Mouse (Mus musculus): Measurements from ENCODE around the gene Mill2.

Gene Mill2

DNA sequence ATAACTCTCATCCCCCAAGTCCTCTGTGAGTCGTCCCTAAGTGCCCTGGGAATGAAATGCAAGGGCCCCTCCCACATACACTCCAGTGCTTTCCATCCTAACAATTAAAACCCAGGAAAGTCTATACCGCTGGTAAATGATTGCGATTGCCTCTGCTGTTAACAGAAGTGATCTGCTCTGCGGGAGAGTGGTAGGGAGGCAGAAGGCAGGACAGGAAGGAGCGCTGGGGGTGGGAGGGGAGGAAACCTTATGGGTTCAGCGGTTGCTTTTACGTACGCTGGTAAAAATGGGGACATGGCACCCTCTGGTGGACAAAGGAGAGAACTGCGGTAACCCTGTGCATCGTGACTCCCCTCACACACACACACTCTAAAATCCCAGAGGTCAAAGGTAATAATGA, 33.5 kb downstream of the Mill2 start:
- in situ Hi-C loops (cut with MboI, MseI), result loop anchor here (5.0 kb wide), 2 partner anchors 116 to 126 kb away; no protein-coding TSS in a partner anchor

DNA sequence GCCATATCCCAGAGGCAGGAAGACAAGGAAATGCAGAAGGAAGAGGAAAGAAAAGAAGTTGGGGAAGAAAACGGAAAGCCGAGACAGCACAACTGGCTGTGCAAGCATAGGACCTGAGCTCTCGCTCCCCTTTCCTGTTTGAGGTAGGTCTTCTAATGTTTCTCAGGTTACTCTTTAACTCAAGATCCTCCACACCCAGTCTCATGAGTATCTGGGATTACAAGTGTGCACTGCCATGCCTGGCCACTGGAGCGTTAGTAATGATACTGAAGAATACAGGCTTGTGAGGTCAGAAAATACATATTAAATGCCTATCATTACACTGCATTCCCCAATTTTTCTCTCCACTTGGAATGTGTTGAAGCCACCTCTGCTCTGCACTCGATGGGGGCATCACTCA, 35.6 kb downstream of the Mill2 start:
- in situ Hi-C loops (cut with MboI, MseI), result no loop called here

DNA sequence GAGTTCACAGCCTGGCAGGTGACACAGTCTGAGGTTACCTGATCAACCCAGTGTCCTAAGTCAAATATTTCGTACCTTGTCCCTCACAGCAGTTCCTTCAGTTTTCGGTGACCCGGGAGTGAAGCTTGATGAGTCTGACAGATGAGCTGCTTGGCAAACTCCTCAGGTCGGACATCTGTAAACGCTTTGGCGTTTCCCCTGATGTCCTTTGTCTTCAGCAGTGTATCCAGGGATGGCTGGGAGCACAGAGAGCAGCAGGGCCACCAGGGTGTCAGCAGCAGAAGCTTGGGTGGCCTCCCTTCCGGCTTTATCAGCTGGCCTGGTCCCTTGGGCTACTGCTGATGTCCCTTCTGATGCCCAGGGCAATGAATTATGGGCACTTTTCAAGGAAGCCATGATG, 38.9 kb downstream of the Mill2 start:
- in situ Hi-C loops (cut with MboI, MseI), result no loop called here

DNA sequence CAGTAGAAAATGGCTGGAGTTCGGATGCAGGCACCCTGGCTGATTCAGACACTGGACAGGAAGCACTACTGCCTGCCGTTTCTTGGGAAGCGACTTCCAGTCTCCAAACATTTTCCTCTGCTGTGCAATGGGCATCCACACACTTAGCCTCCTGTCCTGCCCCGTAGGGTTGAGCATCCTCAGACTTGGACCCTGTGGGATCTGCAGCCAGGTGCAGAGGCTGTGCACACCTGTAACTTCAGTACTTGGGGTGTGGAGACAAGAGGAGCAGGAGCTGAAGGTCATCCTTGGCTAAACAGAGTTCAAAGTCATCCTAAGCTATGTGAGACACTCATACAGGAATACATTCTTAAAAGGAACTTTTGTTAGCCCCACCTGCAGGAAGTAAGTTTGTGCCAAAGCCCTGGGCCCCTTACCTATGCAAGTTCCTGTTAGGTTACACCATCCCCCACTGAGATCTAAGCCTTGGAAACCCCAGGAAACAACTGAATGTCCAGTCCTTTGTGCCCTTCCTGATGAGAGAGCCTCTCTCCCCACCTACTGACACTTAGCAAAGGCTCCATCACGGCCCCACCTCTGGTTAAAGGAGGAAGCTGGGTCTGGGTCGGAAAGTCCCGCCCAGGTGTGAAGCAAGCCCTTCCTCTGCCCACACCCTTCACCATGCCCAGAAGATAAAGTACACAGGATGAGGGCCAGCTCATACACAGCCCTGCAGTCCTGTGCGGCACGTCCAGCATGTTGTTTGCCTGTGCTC, 44.4 kb downstream of the Mill2 start:
- in situ Hi-C loops (cut with MboI, MseI), result no loop called here

DNA sequence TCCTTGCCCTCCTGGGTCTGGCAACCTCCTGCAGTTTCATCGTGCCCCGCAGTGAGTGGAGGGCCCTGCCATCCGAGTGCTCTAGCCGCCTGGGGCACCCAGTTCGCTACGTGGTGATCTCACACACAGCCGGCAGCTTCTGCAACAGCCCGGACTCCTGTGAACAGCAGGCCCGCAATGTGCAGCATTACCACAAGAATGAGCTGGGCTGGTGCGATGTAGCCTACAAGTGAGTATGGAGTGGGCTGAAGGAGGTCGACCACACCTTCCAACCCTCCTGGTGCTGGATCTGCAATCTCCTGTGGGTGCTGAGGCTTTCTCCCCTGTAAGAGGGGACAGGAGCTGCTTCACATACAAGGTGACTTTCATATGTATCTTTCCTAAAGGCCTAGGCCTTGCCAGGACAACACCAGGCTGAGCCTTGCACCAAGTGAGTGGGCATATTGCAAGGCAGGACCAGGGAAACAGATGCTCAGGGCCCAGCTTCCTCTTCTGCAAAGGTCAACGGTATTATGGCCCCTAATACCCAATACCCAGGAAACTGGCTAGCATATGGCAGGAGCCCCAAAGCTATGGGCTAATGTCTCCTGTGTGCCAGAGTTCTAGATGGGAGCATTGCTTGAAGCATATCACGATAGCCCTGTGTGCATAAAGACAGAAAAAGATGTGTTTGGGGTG, 45.1 kb downstream of the Mill2 start:
- in situ Hi-C loops (cut with MboI, MseI), result no loop called here

DNA sequence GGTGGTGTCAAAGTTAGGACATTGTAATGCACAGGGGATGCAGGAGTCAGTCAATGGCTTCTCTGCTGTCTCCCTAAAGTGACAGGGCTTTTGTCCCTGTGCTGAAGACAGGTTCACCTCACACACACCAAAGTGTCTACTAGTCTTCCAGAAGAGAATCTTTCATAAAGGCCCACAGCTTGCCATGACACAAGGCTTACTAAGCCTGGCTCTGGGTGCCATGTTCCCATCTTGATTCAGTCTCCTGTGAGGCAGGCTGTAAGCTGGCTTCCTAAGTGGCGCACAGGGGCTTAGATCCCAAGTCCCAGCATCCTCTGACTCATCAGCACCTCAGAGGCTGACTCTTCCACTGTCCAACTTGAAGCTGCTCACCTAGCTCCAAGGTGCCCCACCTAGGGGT, 47.2 kb downstream of the Mill2 start:
- in situ Hi-C loops (cut with MboI, MseI), result no loop called here

DNA sequence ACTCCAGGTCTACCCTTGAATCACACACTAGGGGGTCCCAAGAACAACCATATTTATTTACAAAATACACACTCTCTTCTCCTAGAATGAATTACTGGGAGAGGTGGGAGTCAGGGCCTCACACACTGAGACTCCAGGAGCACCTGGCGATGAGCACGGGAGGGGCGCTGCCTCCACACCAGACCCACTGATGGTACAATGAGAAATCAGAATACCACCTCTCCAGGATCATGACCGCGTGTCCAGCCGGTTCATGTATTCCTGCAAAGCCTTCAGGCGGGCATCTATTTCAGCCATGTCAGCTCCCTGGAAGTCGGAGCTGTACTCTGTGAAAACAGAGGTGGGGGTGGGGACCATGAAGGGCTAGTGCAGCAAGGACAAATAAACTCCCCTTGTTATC, 51.1 kb downstream of the Mill2 start:
- in situ Hi-C loops (cut with MboI, MseI), result no loop called here

DNA sequence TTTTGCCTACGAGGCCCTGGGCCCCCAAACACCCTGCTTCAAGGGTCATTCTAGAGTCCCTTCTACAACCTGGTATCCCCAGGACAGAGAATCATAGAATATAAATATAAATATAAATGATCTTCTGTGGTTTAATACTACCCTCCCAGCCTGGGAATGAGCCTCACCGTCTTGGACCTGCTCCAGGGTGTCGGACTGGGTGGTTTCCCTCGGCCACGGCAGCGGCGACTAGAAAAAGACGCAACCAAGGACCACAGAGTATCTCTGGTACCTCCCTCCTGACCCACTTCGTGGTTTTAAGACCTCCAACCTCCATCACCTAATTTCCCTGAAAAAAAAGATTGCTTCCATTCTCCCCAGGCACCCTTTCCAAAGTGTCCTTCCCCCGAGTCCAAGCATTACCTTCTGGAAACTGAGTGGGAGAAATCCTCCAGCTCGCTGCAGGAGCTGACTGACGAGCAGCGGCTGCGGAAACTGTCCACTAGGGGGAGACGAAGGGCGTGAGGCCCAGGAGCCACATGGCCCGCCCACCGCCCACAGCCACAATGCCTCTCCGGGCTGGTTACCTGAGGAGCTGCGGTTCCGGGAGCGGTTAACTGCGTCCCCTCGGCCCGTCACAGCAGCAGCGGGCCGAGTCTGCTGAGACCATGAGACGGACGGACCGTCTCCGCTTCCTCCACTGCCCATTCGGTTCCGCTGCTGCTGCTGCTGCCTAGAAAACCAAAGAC, 52.3 kb downstream of the Mill2 start:
- in situ Hi-C loops (cut with MboI, MseI), result no loop called here

DNA sequence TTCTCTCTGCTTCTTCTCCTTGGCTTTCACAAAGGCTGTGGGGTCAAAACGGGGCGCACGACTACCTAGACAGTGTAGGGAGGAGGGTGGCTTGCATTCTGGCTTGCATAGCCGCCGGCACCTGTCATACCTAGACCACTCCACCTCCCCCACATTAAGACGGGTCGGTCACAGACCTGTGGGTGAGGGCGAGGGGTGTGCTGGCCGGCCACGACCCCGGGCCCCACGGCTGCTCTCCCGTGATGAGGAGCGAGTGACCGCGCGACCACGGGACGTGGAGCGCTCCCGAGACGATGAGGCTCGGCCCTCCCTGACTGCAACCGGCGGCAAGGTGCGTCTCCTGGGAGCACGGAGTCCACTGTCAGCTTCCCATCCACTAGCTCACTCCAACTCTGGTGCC, 53.2 kb downstream of the Mill2 start:
- in situ Hi-C loops (cut with MboI, MseI), result no loop called here

DNA sequence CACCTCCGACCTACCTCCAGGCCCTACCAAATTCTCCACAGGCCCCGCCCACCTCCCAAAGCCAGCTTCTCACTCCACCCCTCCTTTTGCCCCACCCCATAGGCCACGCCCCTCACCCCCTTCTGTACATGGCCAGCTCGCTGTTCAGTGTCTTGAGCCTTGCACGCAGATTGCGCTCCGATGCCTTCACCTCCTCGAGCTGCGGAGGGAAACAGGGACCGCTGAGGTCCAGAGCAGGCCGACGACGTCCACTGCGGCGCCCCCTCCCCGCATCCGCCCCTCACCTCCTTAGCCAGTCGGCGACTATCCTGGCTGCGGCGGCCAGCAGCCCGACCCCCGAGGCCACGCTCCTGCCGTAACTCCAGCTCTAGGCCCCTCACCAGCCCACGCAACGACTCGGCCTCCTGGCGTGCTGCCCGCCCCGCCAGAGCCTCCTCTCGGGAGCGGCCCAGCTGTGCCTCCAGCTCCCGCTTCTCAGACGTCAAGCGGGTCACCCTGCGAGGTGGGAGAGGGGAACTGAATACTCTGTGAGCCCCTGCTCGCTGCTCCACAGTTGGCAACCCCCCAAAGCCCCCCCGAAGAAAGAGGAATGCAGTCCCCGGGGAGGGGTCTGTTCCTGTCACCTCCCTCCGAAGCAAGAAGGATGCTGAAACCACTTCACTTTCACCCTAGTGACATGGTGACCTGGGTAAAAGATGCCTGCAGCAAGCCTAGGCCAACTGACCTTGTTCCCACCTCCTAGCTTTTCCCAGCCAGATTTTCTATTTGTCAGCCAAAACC, 54.1 kb downstream of the Mill2 start:
- in situ Hi-C loops (cut with MboI, MseI), result no loop called here

DNA sequence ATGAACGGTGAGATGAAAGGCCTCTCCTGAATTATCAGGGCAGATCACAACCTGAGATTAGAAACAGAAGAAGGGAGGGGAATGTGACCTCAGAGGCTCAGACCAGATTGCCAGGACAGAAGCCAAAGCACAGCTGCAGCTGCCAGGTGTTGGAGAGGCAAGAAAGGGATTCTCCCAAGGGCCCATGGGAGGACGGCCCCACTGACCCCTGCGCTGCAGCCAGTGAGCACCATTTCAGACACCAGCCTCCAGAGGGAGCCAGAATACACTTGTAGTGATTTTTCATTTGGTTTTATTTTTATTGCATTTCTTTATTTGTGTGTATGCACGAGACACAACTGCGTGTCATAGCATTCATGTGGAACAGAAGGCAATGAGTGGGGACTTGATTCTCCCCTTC, 56.8 kb downstream of the Mill2 start:
- in situ Hi-C loops (cut with MboI, MseI), result no loop called here

DNA sequence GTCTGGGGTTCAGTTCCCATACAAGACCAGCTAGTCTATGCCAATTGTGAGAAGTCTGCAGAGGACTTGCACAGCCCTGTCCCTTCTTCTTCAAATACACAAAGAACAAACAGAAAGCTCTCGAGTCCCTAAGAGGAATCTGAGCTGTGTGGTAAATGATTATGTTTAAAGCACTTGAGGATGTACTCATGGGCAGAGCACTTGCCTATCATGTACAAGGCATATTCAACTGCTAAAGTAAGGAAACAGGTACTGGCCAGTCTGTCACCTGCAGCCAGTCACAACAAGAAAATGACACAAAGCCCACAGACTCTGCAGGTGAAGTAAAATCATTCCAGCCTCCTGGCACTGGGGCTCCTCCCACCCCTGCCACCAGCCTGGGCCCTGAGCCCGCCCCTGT, 60.7 kb downstream of the Mill2 start:
- in situ Hi-C loops (cut with MboI, MseI), result loop anchor here in 1 of 2 experiments (10.0 kb wide), 1 partner anchor 834 kb away; no protein-coding TSS in a partner anchor

DNA sequence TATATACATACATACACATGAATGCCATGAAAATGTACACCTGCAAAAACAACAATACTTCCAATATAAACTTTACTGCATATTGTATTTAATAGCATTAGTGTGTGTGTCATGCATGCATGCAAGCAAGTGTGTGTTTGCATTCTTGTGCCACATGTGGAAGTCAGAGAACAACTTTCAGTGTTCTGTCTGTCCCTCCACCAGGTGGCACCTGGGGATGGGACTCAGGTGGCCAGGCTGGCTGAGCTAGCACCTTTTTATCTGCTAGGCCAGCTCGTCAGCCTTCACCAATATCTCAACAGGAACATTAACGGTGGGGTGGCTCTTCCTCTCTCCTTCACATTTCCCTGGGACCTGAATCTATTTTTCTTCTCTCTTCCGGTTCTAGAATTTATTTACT, 62.7 kb downstream of the Mill2 start:
- in situ Hi-C loops (cut with MboI, MseI), result loop anchor here in 1 of 2 experiments (10.0 kb wide), 1 partner anchor 832 kb away; no protein-coding TSS in a partner anchor

DNA sequence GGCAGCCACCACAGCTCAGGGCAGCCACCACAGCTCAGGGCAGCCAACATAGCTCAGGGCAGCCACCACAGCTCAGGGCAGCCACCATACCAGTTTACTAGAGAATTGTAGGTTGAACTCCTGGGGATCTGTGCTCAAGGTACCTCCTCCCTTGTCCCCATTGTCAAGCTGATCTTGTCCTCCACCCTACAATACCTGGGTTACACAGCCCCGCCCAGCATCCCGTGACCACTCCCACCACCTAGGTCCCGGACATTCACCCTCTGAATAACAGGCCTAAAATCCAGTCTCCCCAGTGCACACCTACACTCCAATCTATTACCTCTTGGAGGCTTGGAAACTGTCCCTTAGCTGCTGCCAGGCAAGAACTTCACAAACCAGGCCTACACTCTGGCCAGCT, 65.2 kb downstream of the Mill2 start:
- in situ Hi-C loops (cut with MboI, MseI), result loop anchor here in 1 of 2 experiments (10.0 kb wide), 1 partner anchor 830 kb away; no protein-coding TSS in a partner anchor

DNA sequence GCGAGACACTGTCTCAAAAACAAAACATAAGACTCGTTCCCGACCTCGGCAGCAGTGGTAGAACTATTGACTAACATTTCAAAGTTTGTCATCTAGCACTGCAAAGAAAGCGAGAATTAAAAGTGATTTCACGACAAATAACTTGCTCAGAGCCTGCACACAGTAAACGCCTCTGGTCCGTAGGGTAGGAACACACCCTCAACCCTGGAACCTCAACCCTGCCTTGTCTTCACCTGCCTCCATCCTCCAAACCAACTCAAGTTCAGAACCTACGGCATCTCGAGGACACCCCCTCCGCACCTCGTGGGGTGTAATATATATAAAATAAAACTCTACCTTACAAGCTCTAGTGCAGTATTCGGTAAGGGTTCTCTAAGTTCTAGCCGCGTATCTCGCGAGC, 70.0 kb downstream of the Mill2 start:
- in situ Hi-C loops (cut with MboI, MseI), result loop anchor here (5.0 to 10.0 kb wide), 2 partner anchors 78 to 825 kb away; partner anchors contain the start of gene Nanos2 (in 1 of the 2)

DNA sequence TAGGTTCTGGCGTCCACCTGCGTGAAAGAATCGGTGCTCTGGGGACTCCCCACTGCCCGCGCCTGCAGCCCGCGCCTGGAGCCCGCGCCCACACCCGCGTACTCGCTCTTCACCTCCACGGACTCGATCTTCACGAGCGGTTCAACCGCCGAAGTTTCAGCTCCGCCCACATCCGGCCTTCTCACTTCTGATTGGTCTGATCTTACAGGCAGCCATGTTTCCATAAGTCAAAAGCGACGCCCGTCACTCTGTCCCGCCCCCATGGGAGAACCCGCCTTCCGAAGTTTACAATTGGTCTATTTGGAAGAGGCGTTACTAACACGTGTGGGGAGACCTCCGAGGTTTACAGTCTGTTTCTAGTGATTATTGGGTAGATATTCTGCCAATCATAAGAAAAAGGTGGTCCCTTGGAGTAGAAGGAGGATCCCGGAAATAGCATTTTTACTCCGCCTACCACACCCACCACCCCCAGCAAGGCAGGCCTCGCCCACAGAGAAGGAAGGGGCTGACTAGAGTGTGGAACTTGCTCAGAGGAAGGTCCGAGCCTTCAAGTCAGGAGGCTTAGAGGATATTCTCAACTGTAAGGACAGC, 70.6 kb downstream of the Mill2 start, which contains the start of gene Ccdc61:
Gene Ccdc61, minus strand, starts transcription at position 175 of the 591 bp plus-strand sequence.
- in situ Hi-C loops (cut with MboI, MseI), result loop anchor here in 1 of 2 experiments (5.0 kb wide), 1 partner anchor 77 kb away; the partner anchor contains the start of gene Nanos2
